Mouse (Mus musculus) small intestine, adult 2 months (tissue): Measurements from ENCODE around the gene Snrpa.

Source experiments
- CTCF ChIP-seq: fragments of 200-500 bp; IDR thresholded peaks from 2 replicates; pipeline ENCODE4 v1.5.1; 2012; ENCODE audit warnings: low read depth, mild to moderate bottlenecking, control low read depth, inconsistent platforms, low read length, moderate library complexity, mixed read lengths; ENCODE audit not compliant: insufficient replicate concordance, insufficient read length; ENCODE audit errors: extremely low read depth
- POLR2A ChIP-seq: fragments of 200-500 bp; IDR thresholded peaks from 2 replicates; pipeline ENCODE4 v1.6.1; 2012; ENCODE audit warnings: low read depth, mild to moderate bottlenecking, control low read depth, inconsistent platforms, low read length, moderate library complexity

GRCm38 (mm10) chr7:27168371-27168770, 27.7 kb downstream of the Snrpa start:
- TF ChIP-seq POLR2A (no peak), CTCF (no peak)
